Mouse (Mus musculus): ENCODE measurements around the gene Cacna1d. TPM values are rescaled to one million over a fixed set of nuclear protein-coding genes. Genes with fewer than 3 reads are reported as not detected.

Cacna1d gene
- polyA plus RNA-seq, 1 experiment from 2014 or later: 2.3 TPM

- H3K27me3 ChIP-seq: no peaks in the 10 kb centered on the region
- no peaks in the 10 kb centered on the region for H3K9me3 ChIP-seq
- no peak for ATAC-seq (ENCODE audit: insufficient number of reproducible peaks, low FRiP score, low TSS enrichment, low read depth)
- H3K4me2 ChIP-seq: no peak overlapping the region
- no peak overlapping the region for H3K9ac ChIP-seq
- 80% methylated on average over 9 of the region's 9 CpGs for WGBS
- H3K4me1 ChIP-seq: peaks cover 5% of the 10 kb centered on the region; the same call in 1 of the 2 replicates
- no peaks in the 10 kb centered on the region for H3K36me3 ChIP-seq
- no peak overlapping the region for H3K27ac ChIP-seq
- no peak overlapping the region for H3K4me3 ChIP-seq
Measured at GRCm38 (mm10) chr14:30318715-30319437, 172.4 kb downstream of the Cacna1d start.

DNA sequence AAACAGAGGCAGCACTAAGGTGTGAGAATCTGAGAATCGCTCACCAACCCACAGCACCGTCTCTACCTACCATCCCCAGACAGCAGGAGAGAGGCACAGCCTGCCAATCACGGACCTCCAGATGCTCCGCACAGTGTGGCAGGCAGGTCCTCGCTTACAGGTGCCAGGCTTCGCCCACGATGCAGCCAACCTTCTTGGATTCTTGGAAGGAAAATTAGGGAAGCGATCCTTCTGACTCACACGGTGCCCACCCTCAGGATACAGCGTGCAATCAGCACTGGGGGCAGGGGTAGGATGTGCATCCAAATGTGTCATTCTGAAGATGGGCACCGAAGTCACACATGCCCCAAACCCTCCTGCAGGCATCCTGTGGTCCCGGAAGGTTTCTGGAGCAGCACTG, 173.0 kb downstream of the Cacna1d start:
- Histone ChIP-seq H3K4me2 (no peak overlapping the region), H3K4me1 (peaks cover 5% of the 10 kb centered on the region; the same call in 1 of the 2 replicates), H3K4me3 (no peak overlapping the region), H3K9ac (no peak overlapping the region), H3K27ac (no peak overlapping the region), H3K36me3 (no peaks in the 10 kb centered on the region), H3K9me3 (no peaks in the 10 kb centered on the region), H3K27me3 (no peaks in the 10 kb centered on the region)
- WGBS: 87% methylated on average over 12 of the region's 12 CpGs
- no peak for ATAC-seq (ENCODE audit: insufficient number of reproducible peaks, low FRiP score, low TSS enrichment, low read depth)

DNA sequence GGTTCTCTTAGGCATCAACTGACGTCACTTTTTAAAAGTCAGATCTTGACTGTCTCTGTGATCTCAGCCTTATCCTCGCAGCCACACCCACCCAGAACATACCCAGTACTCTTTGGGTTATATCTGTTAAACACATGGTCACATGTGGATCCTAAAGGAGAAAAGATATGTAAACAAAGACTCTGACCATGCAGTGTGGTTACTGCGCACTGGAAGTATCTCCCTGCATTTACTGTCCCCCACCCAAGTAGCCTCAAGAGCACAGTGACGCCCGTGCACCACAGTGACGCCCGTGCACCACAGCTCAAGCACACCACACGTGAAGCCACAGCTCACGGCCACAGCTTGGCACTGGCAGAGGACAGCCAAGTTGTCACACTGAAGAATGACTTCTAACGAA, 173.6 kb downstream of the Cacna1d start:
- WGBS: 83% methylated on average over 10 of the region's 10 CpGs
- H3K27ac ChIP-seq: no peak overlapping the region
- ATAC-seq (ENCODE audit: insufficient number of reproducible peaks, low FRiP score, low TSS enrichment, low read depth): no peak

GRCm38 (mm10) chr14:30311206-30311889, 179.9 kb downstream of the Cacna1d start:
- Histone ChIP-seq H3K9me3 (no peaks in the 10 kb centered on the region), H3K27ac (no peak overlapping the region), H3K4me1 (peaks cover 9% of the 10 kb centered on the region; the same call in 1 of the 2 replicates), H3K36me3 (no peaks in the 10 kb centered on the region), H3K27me3 (no peaks in the 10 kb centered on the region), H3K4me3 (no peak overlapping the region), H3K4me2 (no peak overlapping the region), H3K9ac (no peak overlapping the region)
- no peak for ATAC-seq (ENCODE audit: insufficient number of reproducible peaks, low FRiP score, low TSS enrichment, low read depth)
- WGBS: 50% methylated on average over 13 of the region's 13 CpGs

More for the DNA sequence above, 173.6 kb downstream of the Cacna1d start:
- no peaks in the 10 kb centered on the region for H3K36me3 ChIP-seq
- no peak overlapping the region for H3K9ac ChIP-seq
- no peaks in the 10 kb centered on the region for H3K9me3 ChIP-seq
- no peak overlapping the region for H3K4me3 ChIP-seq
- H3K4me1 ChIP-seq: peaks cover 5% of the 10 kb centered on the region; the same call in 1 of the 2 replicates
- H3K4me2 ChIP-seq: no peak overlapping the region
- no peaks in the 10 kb centered on the region for H3K27me3 ChIP-seq

DNA sequence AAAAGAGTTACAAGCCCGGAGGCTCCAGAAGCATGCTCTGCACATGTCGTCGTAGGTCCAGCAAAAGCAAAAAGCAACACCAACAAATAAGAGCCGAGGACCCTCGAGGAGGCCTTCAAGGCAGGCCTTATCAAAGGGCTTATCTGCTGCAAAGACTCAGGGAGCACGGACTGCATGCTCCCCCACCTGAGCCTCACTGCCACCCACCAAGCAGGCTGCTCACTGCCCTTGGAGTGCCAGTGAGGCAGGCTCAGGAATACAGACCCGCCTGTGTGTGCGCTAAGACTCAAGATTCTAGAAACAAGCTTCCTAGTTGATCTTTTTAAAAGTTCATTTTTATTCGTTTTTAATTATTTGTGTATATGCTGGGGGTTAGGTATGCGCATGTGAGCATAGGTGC, 181.0 kb downstream of the Cacna1d start:
- H3K9me3 ChIP-seq: no peaks in the 10 kb centered on the region
- 83% methylated on average over 10 of the region's 10 CpGs for WGBS
- H3K4me2 ChIP-seq: no peak overlapping the region
- H3K27ac ChIP-seq: no peak overlapping the region
- ATAC-seq (ENCODE audit: insufficient number of reproducible peaks, low FRiP score, low TSS enrichment, low read depth): no peak
- no peak overlapping the region for H3K4me3 ChIP-seq
- no peak overlapping the region for H3K9ac ChIP-seq
- H3K4me1 ChIP-seq: peaks cover 8% of the 10 kb centered on the region; the same call in 1 of the 2 replicates
- H3K27me3 ChIP-seq: no peaks in the 10 kb centered on the region
- no peaks in the 10 kb centered on the region for H3K36me3 ChIP-seq

DNA sequence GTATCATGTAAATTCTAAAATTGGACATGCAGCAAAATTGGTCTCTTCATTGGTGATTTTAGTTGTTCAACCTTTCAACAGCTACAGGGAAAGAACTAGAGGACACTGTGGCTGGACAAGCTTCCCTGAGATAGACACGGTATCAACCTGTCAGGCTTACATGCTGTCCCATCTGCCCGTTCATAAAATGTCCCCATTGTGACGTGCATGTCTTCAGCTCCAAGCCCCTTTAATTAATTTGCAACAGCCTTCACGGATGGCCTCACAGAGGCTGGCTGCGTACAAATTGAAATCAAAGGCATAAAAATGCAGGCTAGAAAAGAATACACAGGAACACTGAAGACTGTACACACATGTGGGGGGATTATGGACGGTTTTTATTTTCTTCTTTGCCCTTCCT, 185.0 kb downstream of the Cacna1d start:
- WGBS: 68% methylated on average over 6 of the region's 6 CpGs
- no peaks in the 10 kb centered on the region for H3K36me3 ChIP-seq
- H3K27me3 ChIP-seq: no peaks in the 10 kb centered on the region
- no peak overlapping the region for H3K4me2 ChIP-seq
- H3K9ac ChIP-seq: no peak overlapping the region
- H3K27ac ChIP-seq: no peak overlapping the region
- no peak overlapping the region for H3K4me3 ChIP-seq
- no peaks in the 10 kb centered on the region for H3K9me3 ChIP-seq
- no peak for ATAC-seq (ENCODE audit: insufficient number of reproducible peaks, low FRiP score, low TSS enrichment, low read depth)
- peaks cover 2% of the 10 kb centered on the region; the same call in 1 of the 2 replicates for H3K4me1 ChIP-seq

GRCm38 (mm10) chr14:30299946-30300345, 191.3 kb downstream of the Cacna1d start:
- Histone ChIP-seq H3K4me2 (no peak overlapping the region), H3K4me1 (no peaks in the 10 kb centered on the region), H3K4me3 (no peak overlapping the region), H3K36me3 (no peaks in the 10 kb centered on the region), H3K9ac (no peak overlapping the region), H3K27me3 (no peaks in the 10 kb centered on the region), H3K9me3 (no peaks in the 10 kb centered on the region), H3K27ac (no peak overlapping the region)
- no peak for ATAC-seq (ENCODE audit: insufficient number of reproducible peaks, low FRiP score, low TSS enrichment, low read depth)
- 78% methylated on average over 7 of the region's 7 CpGs for WGBS

DNA sequence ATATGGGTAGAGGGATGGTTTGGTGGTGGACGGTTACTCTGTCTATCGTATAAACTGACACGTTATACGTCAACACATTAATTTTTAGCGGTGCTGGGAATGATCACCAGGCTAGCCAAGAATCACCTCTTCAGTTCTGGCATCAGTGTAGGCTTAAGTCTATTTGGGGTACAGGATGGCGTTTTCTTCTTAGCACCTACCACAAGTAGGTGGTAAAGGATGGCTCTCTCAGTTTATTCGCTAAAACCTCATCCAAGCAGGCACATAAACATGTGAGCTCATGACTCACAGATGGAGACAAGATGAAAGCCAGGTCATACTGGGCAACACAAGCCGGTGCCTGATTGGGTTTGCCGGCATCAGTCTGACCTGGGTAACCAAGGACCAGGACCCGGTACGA, 193.8 kb downstream of the Cacna1d start:
- Histone ChIP-seq H3K9ac (no peak overlapping the region), H3K27me3 (no peaks in the 10 kb centered on the region), H3K4me1 (no peaks in the 10 kb centered on the region), H3K27ac (no peak overlapping the region), H3K9me3 (no peaks in the 10 kb centered on the region), H3K4me2 (no peak overlapping the region), H3K36me3 (no peaks in the 10 kb centered on the region), H3K4me3 (no peak overlapping the region)
- WGBS: 93% methylated on average over 11 of the region's 11 CpGs
- no peak for ATAC-seq (ENCODE audit: insufficient number of reproducible peaks, low FRiP score, low TSS enrichment, low read depth)

GRCm38 (mm10) chr14:30292135-30292463, 199.2 kb downstream of the Cacna1d start:
- Histone ChIP-seq H3K9me3 (no peaks in the 10 kb centered on the region), H3K27me3 (no peaks in the 10 kb centered on the region), H3K27ac (no peak overlapping the region), H3K4me3 (no peak overlapping the region), H3K9ac (no peak overlapping the region), H3K36me3 (no peaks in the 10 kb centered on the region), H3K4me2 (no peak overlapping the region), H3K4me1 (no peaks in the 10 kb centered on the region; the same call in 1 of the 2 replicates)
- ATAC-seq (ENCODE audit: insufficient number of reproducible peaks, low FRiP score, low TSS enrichment, low read depth): no peak
- WGBS: 30% methylated on average over 1 of the region's 1 CpGs

GRCm38 (mm10) chr14:30291389-30292134, 199.7 kb downstream of the Cacna1d start:
- ATAC-seq (ENCODE audit: insufficient number of reproducible peaks, low FRiP score, low TSS enrichment, low read depth): no peak
- WGBS: 49% methylated on average over 9 of the region's 9 CpGs
- H3K4me3 ChIP-seq: no peak overlapping the region
- H3K4me2 ChIP-seq: no peak overlapping the region
- H3K9me3 ChIP-seq: no peaks in the 10 kb centered on the region
- H3K27me3 ChIP-seq: no peaks in the 10 kb centered on the region
- no peak overlapping the region for H3K27ac ChIP-seq
- H3K9ac ChIP-seq: no peak overlapping the region
- no peaks in the 10 kb centered on the region for H3K36me3 ChIP-seq
- no peaks in the 10 kb centered on the region; the same call in 1 of the 2 replicates for H3K4me1 ChIP-seq

DNA sequence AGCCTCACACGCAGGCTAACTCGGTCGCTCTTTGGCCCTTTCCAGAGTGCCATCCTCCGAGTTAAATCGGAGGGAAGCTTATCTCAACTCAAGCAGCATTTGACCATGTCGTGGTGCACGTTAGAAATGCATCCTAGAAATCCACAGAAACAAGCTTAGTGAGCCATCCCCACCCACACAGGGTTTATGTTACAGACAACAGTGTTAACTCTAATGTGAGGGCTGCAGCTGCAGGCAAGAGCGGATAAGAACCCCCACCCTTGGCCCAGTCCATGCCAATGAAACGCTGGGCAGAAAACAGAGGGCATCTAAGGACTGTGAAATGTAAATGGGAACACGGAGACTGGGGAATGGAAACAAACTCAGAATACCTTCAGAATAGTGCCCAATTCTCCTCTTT, 206.8 kb downstream of the Cacna1d start:
- ATAC-seq (ENCODE audit: insufficient number of reproducible peaks, low FRiP score, low TSS enrichment, low read depth): no peak
- no peaks in the 10 kb centered on the region for H3K36me3 ChIP-seq
- no peak overlapping the region for H3K4me2 ChIP-seq
- H3K9ac ChIP-seq: no peak overlapping the region
- no peaks in the 10 kb centered on the region for H3K4me1 ChIP-seq
- H3K27me3 ChIP-seq: no peaks in the 10 kb centered on the region
- H3K4me3 ChIP-seq: no peak overlapping the region
- no peak overlapping the region for H3K27ac ChIP-seq
- H3K9me3 ChIP-seq: no peaks in the 10 kb centered on the region
- WGBS: 65% methylated on average over 10 of the region's 10 CpGs

DNA sequence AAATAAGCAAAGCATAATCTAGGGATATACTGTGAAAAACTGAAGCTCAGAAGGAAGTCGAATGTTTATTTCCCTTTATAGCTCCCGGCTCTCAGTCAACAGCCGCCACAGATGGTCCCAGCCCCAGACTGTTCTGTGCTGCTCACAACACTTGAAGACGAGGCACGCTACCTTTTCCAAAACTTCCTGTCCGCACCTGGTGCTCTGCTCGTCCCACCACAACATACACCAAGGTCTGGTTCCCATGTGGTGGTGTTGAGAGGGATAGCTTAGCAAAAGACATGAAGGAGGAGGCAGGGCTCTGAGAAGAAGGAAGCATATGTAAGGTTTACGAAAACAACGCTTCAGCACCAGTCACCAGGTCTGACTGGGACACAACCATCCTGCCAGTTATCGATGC, 207.2 kb downstream of the Cacna1d start:
- Histone ChIP-seq H3K9me3 (no peaks in the 10 kb centered on the region), H3K27ac (no peak overlapping the region), H3K4me1 (no peaks in the 10 kb centered on the region), H3K4me3 (no peak overlapping the region), H3K27me3 (no peaks in the 10 kb centered on the region), H3K9ac (no peak overlapping the region), H3K4me2 (no peak overlapping the region), H3K36me3 (no peaks in the 10 kb centered on the region)
- no peak for ATAC-seq (ENCODE audit: insufficient number of reproducible peaks, low FRiP score, low TSS enrichment, low read depth)
- 58% methylated on average over 10 of the region's 10 CpGs for WGBS
